Mouse (Mus musculus) spleen, adult 2 months (tissue): ENCODE measurements around the gene Abcg5. TPM values are rescaled to one million over a fixed set of nuclear protein-coding genes. Genes with fewer than 3 reads are reported as not detected.

Experiments
- DNase-seq, 2 experiments: peaks; one replicate each; pipeline versions ENCODE4 v3.0.0 to v3.0.0-alpha.2; 2012 to 2021; ENCODE audit warnings: low spot score in 2 of 2, low read depth in 1 of 2
- H3K27ac ChIP-seq: fragments of 200-500 bp; 2 replicates; pipeline ENCODE4 v1.5.1; 2012; ENCODE audit warnings: low read length, inconsistent platforms; ENCODE audit not compliant: insufficient read depth
- H3K27me3 ChIP-seq: fragments of 200-500 bp; 2 replicates; pipeline ENCODE4 v1.6.1; 2012; ENCODE audit warnings: mild to moderate bottlenecking, moderate library complexity, low read length, inconsistent platforms; ENCODE audit not compliant: control insufficient read depth, insufficient read depth
- H3K36me3 ChIP-seq: fragments of 200-500 bp; 2 replicates; pipeline ENCODE4 v1.6.1; 2012; ENCODE audit warnings: mild to moderate bottlenecking, low read length, inconsistent platforms; ENCODE audit not compliant: control insufficient read depth, insufficient read depth
- H3K4me1 ChIP-seq: fragments of 200-500 bp; 2 replicates; pipeline ENCODE4 v1.6.1; 2011; ENCODE audit warnings: inconsistent platforms; ENCODE audit not compliant: control insufficient read depth, insufficient read depth, insufficient read length
- H3K4me3 ChIP-seq: fragments of 200-500 bp; 2 replicates; pipeline ENCODE4 v1.5.1; 2011; ENCODE audit warnings: mild to moderate bottlenecking, inconsistent platforms; ENCODE audit not compliant: insufficient read depth, insufficient read length; ENCODE audit errors: extremely low read depth
- CTCF ChIP-seq: fragments of 200-500 bp; IDR thresholded peaks from 2 replicates; pipeline ENCODE4 v1.5.1; 2011; ENCODE audit warnings: mild to moderate bottlenecking, inconsistent platforms; ENCODE audit not compliant: insufficient read depth, insufficient read length, insufficient replicate concordance; ENCODE audit errors: extremely low read depth
- POLR2A ChIP-seq: fragments of 200-500 bp; IDR thresholded peaks from 2 replicates; pipeline ENCODE4 v1.6.1; 2011; ENCODE audit warnings: low read depth, low read length, inconsistent platforms
- WGBS: fragments of 180-500 bp; shearing (Covaris S2); methylation state at CpG from one replicate; pipeline ENCODE4 v1.1.7; 2018; 5-methylcytosine and 5-hydroxymethylcytosine counted together
- polyA plus RNA-seq: library from polyadenylated mRNA; depleted of rRNA; stranded (reverse); fragments of >200 nt; gene quantifications from 2 replicates; pipeline ENCODE4 v1.2.3, GENCODE M21; 2012

Abcg5 gene
- polyA plus RNA-seq, 1 experiment, result 0.09 TPM

DNA sequence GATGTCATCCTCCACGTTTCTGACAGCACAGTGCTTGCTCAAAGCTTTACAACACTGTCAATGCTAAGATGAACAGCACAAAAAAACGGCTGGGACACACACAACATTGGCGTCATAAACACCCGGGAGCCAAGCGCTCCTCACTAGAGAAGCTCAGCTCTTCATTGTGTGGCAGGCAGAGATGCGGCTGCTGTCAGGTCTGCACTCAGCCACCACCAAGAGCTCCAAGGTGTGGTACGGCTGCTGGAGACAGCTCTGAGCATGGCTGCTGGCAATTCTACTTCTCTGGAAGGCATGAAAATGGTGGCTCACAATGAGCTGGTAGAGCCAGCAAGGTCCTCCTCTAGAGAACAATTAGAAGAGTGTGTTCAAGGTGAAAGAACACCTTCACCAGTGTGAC is 26.0 kb upstream of the Abcg5 start:
- H3K36me3 ChIP-seq, result peaks cover 31% of the 10 kb centered on the region
- no peak overlapping the region for H3K27ac ChIP-seq
- H3K4me1 ChIP-seq, result no peaks in the 10 kb centered on the region
- H3K27me3 ChIP-seq, result no peaks in the 10 kb centered on the region
- DNase-seq, result no peak
- no peak overlapping the region for H3K4me3 ChIP-seq
- TF ChIP-seq POLR2A, result no peak
- TF ChIP-seq CTCF, result no peak
- 91% methylated on average over 7 of the region's 7 CpGs for WGBS

DNA sequence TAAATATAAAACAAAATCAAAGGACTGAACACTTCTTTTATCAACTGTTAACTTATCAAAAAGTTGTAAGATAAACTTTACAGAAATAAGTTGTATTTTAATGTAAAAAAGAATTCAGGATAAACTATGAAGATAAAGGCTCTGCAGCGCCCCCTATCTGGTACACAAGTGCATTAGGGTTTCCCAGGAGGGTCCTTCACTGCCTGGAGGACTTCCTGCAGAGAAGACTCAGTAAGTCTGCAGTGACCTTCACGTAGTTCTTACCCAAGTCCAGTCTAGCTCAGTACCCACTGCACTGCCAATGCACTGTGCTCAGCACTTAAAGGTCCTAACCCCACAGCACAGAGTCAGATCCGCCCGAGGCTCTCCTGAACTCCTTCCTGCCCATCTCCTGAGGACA is 24.6 kb upstream of the Abcg5 start:
- WGBS, result 84% methylated on average over 4 of the region's 4 CpGs
- H3K36me3 ChIP-seq, result peaks cover 27% of the 10 kb centered on the region
- H3K4me3 ChIP-seq, result no peak overlapping the region
- DNase-seq, result no peak
- no peak overlapping the region for H3K27ac ChIP-seq
- no peak for TF ChIP-seq POLR2A
- no peak for TF ChIP-seq CTCF
- no peaks in the 10 kb centered on the region for H3K4me1 ChIP-seq
- H3K27me3 ChIP-seq, result no peaks in the 10 kb centered on the region

DNA sequence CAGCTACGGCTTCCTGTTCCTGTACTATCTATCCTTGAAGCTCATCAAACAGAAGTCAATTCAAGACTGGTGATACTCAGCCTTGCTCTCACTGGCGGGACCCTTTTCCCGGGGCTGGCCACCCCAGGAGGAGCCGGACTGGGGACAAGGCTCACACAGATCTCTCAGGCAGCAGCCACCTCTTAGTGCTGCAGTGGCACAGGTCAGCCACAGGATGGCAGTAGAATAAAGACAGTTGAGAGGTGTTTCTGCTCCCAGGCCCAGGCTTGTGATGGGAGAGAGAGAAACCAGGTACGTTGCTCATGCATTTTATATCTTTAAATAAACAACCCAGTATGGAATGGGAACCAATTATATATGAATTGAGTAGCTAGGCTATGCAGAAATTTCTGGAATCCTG is 15.9 kb upstream of the Abcg5 start:
- Histone ChIP-seq H3K4me1 (no peaks in the 10 kb centered on the region), H3K4me3 (no peak overlapping the region), H3K36me3 (peaks cover 2% of the 10 kb centered on the region), H3K27ac (no peak overlapping the region), H3K27me3 (no peaks in the 10 kb centered on the region)
- peak; percentile 61; the same call in 1 of the 2 replicates for TF ChIP-seq CTCF
- TF ChIP-seq POLR2A, result no peak
- no peak for DNase-seq
- 33% methylated on average over 5 of the region's 5 CpGs for WGBS

DNA sequence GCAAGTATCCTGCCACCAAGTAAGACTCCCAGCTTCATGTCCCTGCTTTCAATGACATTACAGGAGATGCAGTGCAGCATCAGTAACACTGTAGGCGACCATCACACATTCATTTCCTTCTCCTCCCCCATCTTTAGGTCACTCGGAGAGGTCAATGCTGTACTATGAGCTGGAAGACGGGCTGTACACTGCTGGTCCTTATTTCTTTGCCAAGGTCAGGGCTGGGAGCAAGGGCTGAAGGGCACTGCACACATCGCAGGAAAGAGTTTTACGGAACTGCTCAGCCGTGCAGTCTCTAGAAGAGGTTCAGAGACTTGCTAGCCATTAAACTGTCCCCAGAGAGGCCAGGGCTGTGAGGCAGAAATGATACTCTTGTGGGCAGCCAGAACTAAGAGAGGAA is 13.7 kb upstream of the Abcg5 start:
- Histone ChIP-seq H3K27ac (no peak overlapping the region), H3K36me3 (no peaks in the 10 kb centered on the region), H3K4me3 (no peak overlapping the region), H3K4me1 (no peaks in the 10 kb centered on the region), H3K27me3 (no peaks in the 10 kb centered on the region)
- no peak for DNase-seq
- TF ChIP-seq CTCF, result no peak
- no peak for TF ChIP-seq POLR2A
- 64% methylated on average over 6 of the region's 6 CpGs for WGBS

DNA sequence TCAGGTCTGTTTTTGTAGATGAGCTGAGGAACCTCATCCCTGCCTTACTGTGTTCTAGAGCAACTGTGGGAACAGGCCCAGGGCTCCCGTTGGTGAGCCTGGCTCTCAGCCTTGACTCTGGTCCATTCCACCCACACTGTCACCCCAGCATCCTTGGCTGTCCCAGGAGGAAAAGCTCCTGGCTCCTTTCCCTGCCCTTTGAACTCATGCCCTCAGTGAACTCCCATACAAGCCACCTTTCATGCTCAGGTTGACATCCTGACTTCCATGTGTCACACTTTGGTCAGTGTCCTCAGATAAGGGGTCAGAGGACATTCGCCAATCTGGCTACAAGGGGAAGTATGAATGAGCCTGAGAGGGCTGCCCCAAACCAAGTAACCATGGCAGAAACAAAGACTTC is 10.9 kb upstream of the Abcg5 start:
- DNase-seq, result no peak
- Histone ChIP-seq H3K27ac (no peak overlapping the region), H3K27me3 (no peaks in the 10 kb centered on the region), H3K4me3 (no peak overlapping the region), H3K36me3 (no peaks in the 10 kb centered on the region), H3K4me1 (no peaks in the 10 kb centered on the region)
- TF ChIP-seq POLR2A (no peak), CTCF (no peak)
- 79% methylated on average over 2 of the region's 2 CpGs for WGBS

DNA sequence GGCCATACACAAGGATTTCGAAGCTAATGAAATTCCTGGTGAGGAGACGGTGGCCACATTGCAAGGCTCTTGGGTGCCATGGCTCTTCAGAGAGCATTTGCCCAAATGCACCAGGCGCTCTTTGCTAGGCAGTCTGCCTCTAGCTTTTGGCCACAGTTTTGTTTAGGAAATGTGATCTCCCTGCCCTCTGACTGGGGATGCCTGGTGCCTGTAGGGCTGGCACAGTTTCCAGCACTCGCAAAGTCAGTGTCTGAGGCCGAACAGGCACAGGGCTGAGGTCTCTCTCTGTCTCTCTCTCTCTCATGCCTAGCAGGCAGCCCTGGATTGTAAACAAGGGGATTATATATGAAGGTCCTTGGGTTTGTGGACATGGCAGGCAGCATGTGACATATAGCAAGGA is 7.3 kb upstream of the Abcg5 start:
- Histone ChIP-seq H3K27ac (no peak overlapping the region), H3K36me3 (no peaks in the 10 kb centered on the region), H3K4me1 (no peaks in the 10 kb centered on the region), H3K4me3 (no peak overlapping the region), H3K27me3 (no peaks in the 10 kb centered on the region)
- DNase-seq, result no peak
- TF ChIP-seq CTCF, result no peak
- TF ChIP-seq POLR2A, result no peak
- 94% methylated on average over 5 of the region's 5 CpGs for WGBS

DNA sequence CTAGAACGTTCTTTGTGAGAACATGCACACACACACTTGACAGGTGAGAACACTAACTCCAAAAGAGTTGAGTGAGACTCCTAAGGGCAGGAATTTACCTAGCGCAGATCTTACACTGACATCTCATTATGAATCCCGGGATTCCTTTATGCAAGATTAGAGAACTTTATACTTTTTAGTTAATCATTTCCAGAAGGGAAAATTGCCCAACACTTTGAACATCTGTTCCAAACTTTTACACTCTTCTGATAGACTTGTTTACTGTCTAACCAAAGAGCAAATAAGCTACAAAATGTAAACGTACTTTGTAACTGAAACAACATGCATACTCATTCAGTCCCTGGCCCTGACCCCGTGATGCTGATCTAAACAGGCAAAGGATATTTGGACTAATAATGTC is 6.5 kb upstream of the Abcg5 start:
- no peaks in the 10 kb centered on the region for H3K27me3 ChIP-seq
- no peaks in the 10 kb centered on the region for H3K36me3 ChIP-seq
- no peak for DNase-seq
- 85% methylated on average over 5 of the region's 5 CpGs for WGBS
- no peak overlapping the region for H3K27ac ChIP-seq
- TF ChIP-seq CTCF (no peak), POLR2A (no peak)
- H3K4me1 ChIP-seq, result no peaks in the 10 kb centered on the region
- no peak overlapping the region for H3K4me3 ChIP-seq

DNA sequence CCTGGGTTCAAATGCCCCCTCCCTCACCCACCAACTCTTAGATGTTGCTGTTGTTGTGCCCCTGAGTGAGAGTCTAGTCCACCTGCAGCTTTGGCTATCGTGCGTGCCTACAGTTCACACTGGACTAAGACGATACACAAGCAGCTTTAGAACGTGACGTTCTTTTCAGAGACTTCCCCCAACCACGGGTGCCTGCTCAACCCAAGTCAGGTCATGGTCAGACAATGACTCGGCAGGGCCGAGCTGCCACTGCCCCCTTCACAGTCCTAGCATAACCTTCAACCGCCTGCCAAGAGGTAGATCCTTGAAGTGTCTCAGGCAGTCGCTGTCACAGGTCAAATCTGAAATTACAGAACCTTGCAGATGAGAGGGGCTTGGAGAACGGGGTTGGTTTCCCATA is 6.0 kb upstream of the Abcg5 start:
- WGBS, result 66% methylated on average over 11 of the region's 11 CpGs
- Histone ChIP-seq H3K27me3 (no peaks in the 10 kb centered on the region), H3K36me3 (no peaks in the 10 kb centered on the region), H3K27ac (no peak overlapping the region), H3K4me1 (no peaks in the 10 kb centered on the region), H3K4me3 (no peak overlapping the region)
- no peak for TF ChIP-seq POLR2A
- TF ChIP-seq CTCF, result no peak
- no peak for DNase-seq
